Mouse (Mus musculus) A20 (cell line): ENCODE data around the gene Cbr4.
A peak's percentile ranks its signal among the peaks of the same experiment; 100 is the strongest.

Experiments used
- DNase-seq: peaks from one replicate; pipeline ENCODE4 v3.0.0-alpha.2; 2011; ENCODE audit warnings: low read depth, low spot score

Cbr4 gene

GRCm38 (mm10) chr8:61550006-61550748 lies 62.6 kb downstream of the Cbr4 start:
- peak; percentile 28 for DNase-seq

- no peak for DNase-seq
Measured at GRCm38 (mm10) chr8:61552221-61552620, 64.7 kb downstream of the Cbr4 start.

GRCm38 (mm10) chr8:61552755-61553402 lies 65.3 kb downstream of the Cbr4 start:
- no peak for DNase-seq

- no peak for DNase-seq
Measured at GRCm38 (mm10) chr8:61555343-61555742, 67.8 kb downstream of the Cbr4 start.

- no peak for DNase-seq
Measured at GRCm38 (mm10) chr8:61556219-61556618, 68.7 kb downstream of the Cbr4 start.
